8 mouse cellular contexts compared by ENCODE assay signal in the genomic region with DNA sequence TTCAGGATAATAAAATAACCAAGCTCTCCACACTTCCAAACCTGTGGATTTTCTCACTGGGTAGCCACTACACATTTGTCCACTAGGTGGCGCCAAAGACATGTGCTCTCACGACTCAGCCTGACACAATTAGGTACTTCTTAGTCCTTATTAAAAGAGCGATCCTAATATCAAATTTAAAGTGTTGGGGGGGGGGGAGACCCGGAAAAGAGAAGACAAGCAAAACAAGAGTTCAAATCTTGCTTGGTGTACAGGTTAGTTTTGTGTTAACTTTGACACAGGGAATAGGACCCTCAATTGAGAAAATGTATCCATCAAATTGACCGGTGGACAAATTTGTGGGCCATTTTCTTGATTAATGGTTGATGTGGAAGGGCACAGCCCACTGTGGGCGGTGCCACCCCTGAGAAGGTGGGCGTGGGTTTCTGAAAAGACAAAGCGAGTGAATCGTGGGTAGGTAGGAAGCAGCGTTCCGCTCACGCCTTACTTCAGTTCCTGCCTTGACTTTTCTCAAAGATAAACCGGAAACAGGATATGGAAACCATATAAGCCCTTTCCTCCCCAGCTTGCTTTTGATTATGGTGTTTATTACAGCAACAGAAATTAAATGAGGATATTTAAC. TPM values are rescaled to one million over a fixed set of nuclear protein-coding genes. Genes with fewer than 3 reads are reported as not detected.
DNase-seq lines count a peak whose midpoint lies in the region; ATAC-seq and TF ChIP-seq lines count a peak whose summit lies in the region.

No protein-coding gene starts in this region.

- no peak overlapping the region for H3K4me3 ChIP-seq in midbrain, embryonic 10.5 days
- no peak overlapping the region for H3K4me3 ChIP-seq in midbrain, embryonic 13.5 days (replicated peaks)
- H3K4me3 ChIP-seq in brown adipose tissue, adult 24 weeks (ENCODE audit: insufficient read depth, low read depth, low read length), result peak overlapping the region; percentile 39
- no peak overlapping the region for H3K4me3 ChIP-seq in limb, embryonic 14.5 days (replicated peaks; ENCODE audit: low read length)
- no peak overlapping the region for H3K4me3 ChIP-seq in neural tube, embryonic 11.5 days (ENCODE audit: low read depth, low read length)

- no peak for TF ChIP-seq POLR2A in limb, embryonic 14.5 days (IDR thresholded peaks at IDR 0.05; ENCODE audit: borderline replicate concordance, extremely low read depth, insufficient read depth, insufficient read length)

- no peak for ATAC-seq in midbrain, embryonic 13.5 days
- ATAC-seq in limb, embryonic 14.5 days (ENCODE audit: low FRiP score, low read depth), result no peak
- no peak for ATAC-seq in neural tube, embryonic 11.5 days (ENCODE audit: insufficient read depth, low FRiP score, low TSS enrichment)

- no peak overlapping the region for H3K9ac ChIP-seq in midbrain, embryonic 13.5 days (replicated peaks)
- H3K9ac ChIP-seq in limb, embryonic 14.5 days (ENCODE audit: low read depth, low read length, severe bottlenecking), result no peak overlapping the region
- H3K9ac ChIP-seq in neural tube, embryonic 11.5 days (ENCODE audit: low read length), result no peak overlapping the region

- peaks cover 8% of the 10 kb centered on the region; the same call in 1 of the 2 replicates for H3K9me3 ChIP-seq in midbrain, embryonic 10.5 days (replicated peaks)
- peaks cover 7% of the 10 kb centered on the region; the same call in 1 of the 2 replicates for H3K9me3 ChIP-seq in midbrain, embryonic 13.5 days
- peaks cover 4% of the 10 kb centered on the region; the same call in 1 of the 2 replicates for H3K9me3 ChIP-seq in limb, embryonic 14.5 days (ENCODE audit: control insufficient read depth, low read length)
- H3K9me3 ChIP-seq in neural tube, embryonic 11.5 days (ENCODE audit: control insufficient read depth, low read length), result no peaks in the 10 kb centered on the region

- H3K4me1 ChIP-seq in midbrain, embryonic 10.5 days, result no peaks in the 10 kb centered on the region
- no peaks in the 10 kb centered on the region for H3K4me1 ChIP-seq in midbrain, embryonic 13.5 days (replicated peaks)
- no peaks in the 10 kb centered on the region for H3K4me1 ChIP-seq in brown adipose tissue, adult 24 weeks (ENCODE audit: control insufficient read depth, insufficient read depth, insufficient read length, low read length)
- no peaks in the 10 kb centered on the region for H3K4me1 ChIP-seq in limb, embryonic 14.5 days (ENCODE audit: control insufficient read depth, insufficient read depth, low read length)
- no peaks in the 10 kb centered on the region for H3K4me1 ChIP-seq in neural tube, embryonic 11.5 days (ENCODE audit: control insufficient read depth, insufficient read depth, low read length)

- WGBS in midbrain, embryonic 10.5 days, result 45% methylated on average over 13 of the region's 13 CpGs
- WGBS in midbrain, embryonic 13.5 days, result 47% methylated on average over 13 of the region's 13 CpGs
- WGBS in limb, embryonic 14.5 days, result 41% methylated on average over 13 of the region's 13 CpGs
- WGBS in neural tube, embryonic 11.5 days, result 45% methylated on average over 13 of the region's 13 CpGs

- no peak overlapping the region for H3K27ac ChIP-seq in midbrain, embryonic 10.5 days (replicated peaks)
- H3K27ac ChIP-seq in midbrain, embryonic 13.5 days, result no peak overlapping the region
- peak overlapping the region; percentile 20; the same call in 1 of the 2 replicates for H3K27ac ChIP-seq in brown adipose tissue, adult 24 weeks (replicated peaks; ENCODE audit: low read depth, low read length)
- no peak overlapping the region for H3K27ac ChIP-seq in limb, embryonic 14.5 days (replicated peaks; ENCODE audit: low read depth, low read length)
- H3K27ac ChIP-seq in neural tube, embryonic 11.5 days (ENCODE audit: low read depth, low read length), result no peak overlapping the region

- no peaks in the 10 kb centered on the region for H3K27me3 ChIP-seq in midbrain, embryonic 10.5 days (ENCODE audit: low read depth, poor library complexity, severe bottlenecking)
- H3K27me3 ChIP-seq in midbrain, embryonic 13.5 days, result 0 out of 2 replicates have a peak, but pooled peaks cover 5% of the 10 kb centered on the region
- no peaks in the 10 kb centered on the region for H3K27me3 ChIP-seq in limb, embryonic 14.5 days (ENCODE audit: control insufficient read depth, insufficient read depth, low read length)
- no peaks in the 10 kb centered on the region for H3K27me3 ChIP-seq in neural tube, embryonic 11.5 days (ENCODE audit: control insufficient read depth, insufficient read depth, low read length)

- peak; percentile 66 for DNase-seq in midbrain, embryonic 10.5 days (ENCODE audit: low spot score)
- DNase-seq in frontal cortex, postnatal 14 days (ENCODE audit: low spot score in 2 of 2), result peak; percentile 31 to 84
- peak; percentile 91 for DNase-seq in kidney, adult 9 months
- DNase-seq in limb, embryonic 14.5 days (ENCODE audit: low spot score), result peak; percentile 75
- DNase-seq in neural tube, embryonic 11.5 days (ENCODE audit: low spot score), result peak; percentile 72
- peak; percentile 74 to 87 for DNase-seq in thymus, adult 18-20 months

- no peak overlapping the region for H3K4me2 ChIP-seq in midbrain, embryonic 13.5 days (replicated peaks)
- H3K4me2 ChIP-seq in limb, embryonic 14.5 days (replicated peaks; ENCODE audit: low read depth, low read length, severe bottlenecking), result no peak overlapping the region
- H3K4me2 ChIP-seq in neural tube, embryonic 11.5 days (ENCODE audit: low read depth), result no peak overlapping the region

- no peaks in the 10 kb centered on the region for H3K36me3 ChIP-seq in midbrain, embryonic 10.5 days
- no peaks in the 10 kb centered on the region for H3K36me3 ChIP-seq in midbrain, embryonic 13.5 days
- H3K36me3 ChIP-seq in limb, embryonic 14.5 days (ENCODE audit: control insufficient read depth, insufficient read depth, low read length), result no peaks in the 10 kb centered on the region
- no peaks in the 10 kb centered on the region for H3K36me3 ChIP-seq in neural tube, embryonic 11.5 days (ENCODE audit: control insufficient read depth, insufficient read depth, low read length)

RNA-seq across cellular contexts. Expression of a gene that starts 16.4 kb away (rescaled TPM):
- polyA plus RNA-seq in midbrain, embryonic 10.5 days (2016; fragmentation: Nextera tagmentation; extraction: Ambion mirVana), result 0.93 and 1.3 TPM in 2 replicates
- polyA plus RNA-seq in midbrain, embryonic 13.5 days (2015; fragmentation: Nextera tagmentation; extraction: Ambion mirVana), result 0.46 and 0.57 TPM in 2 replicates
- polyA plus RNA-seq in brown adipose tissue, adult 24 weeks (2012; ENCODE audit: insufficient read depth, insufficient read length, missing spikeins), result 5.5 and 6.9 TPM in 2 replicates
- 11.0 and 12.1 TPM in 2 replicates for polyA plus RNA-seq in limb, embryonic 14.5 days (2012; rRNA removed)
- polyA plus RNA-seq in limb, embryonic 14.5 days (2014; fragmentation: Nextera tagmentation; extraction: Ambion mirVana), result 11.2 and 14.2 TPM in 2 replicates
- polyA plus RNA-seq in neural tube, embryonic 11.5 days (2014; fragmentation: Nextera tagmentation; extraction: Ambion mirVana), result 0.68 and 1.3 TPM in 2 replicates

RNA-seq across cellular contexts. Expression of a gene that starts 16.6 kb away (rescaled TPM):
- 0.49 and 0.52 TPM in 2 replicates for polyA plus RNA-seq in midbrain, embryonic 10.5 days (2016; fragmentation: Nextera tagmentation; extraction: Ambion mirVana)
- polyA plus RNA-seq in midbrain, embryonic 13.5 days (2015; fragmentation: Nextera tagmentation; extraction: Ambion mirVana), result 0.73 and 1.5 TPM in 2 replicates
- 17.4 and 34.6 TPM in 2 replicates for polyA plus RNA-seq in brown adipose tissue, adult 24 weeks (2012; ENCODE audit: insufficient read depth, insufficient read length, missing spikeins)
- 2.2 and 3.7 TPM in 2 replicates for polyA plus RNA-seq in limb, embryonic 14.5 days (2012; rRNA removed)
- polyA plus RNA-seq in limb, embryonic 14.5 days (2014; fragmentation: Nextera tagmentation; extraction: Ambion mirVana), result 3.4 and 3.9 TPM in 2 replicates
- 0.80 and 0.96 TPM in 2 replicates for polyA plus RNA-seq in neural tube, embryonic 11.5 days (2014; fragmentation: Nextera tagmentation; extraction: Ambion mirVana)

RNA-seq across cellular contexts. Expression of a gene that starts 18.1 kb away (rescaled TPM):
- polyA plus RNA-seq in midbrain, embryonic 10.5 days (2016; fragmentation: Nextera tagmentation; extraction: Ambion mirVana), result 0.39 TPM in 1 of 2 replicates, not detected in the other
- 0.43 TPM in 1 of 2 replicates, not detected in the other for polyA plus RNA-seq in midbrain, embryonic 13.5 days (2015; fragmentation: Nextera tagmentation; extraction: Ambion mirVana)
- polyA plus RNA-seq in brown adipose tissue, adult 24 weeks (2012; ENCODE audit: insufficient read depth, insufficient read length, missing spikeins), result 11.1 and 14.7 TPM in 2 replicates
- 4.2 and 6.9 TPM in 2 replicates for polyA plus RNA-seq in limb, embryonic 14.5 days (2012; rRNA removed)
- 2.4 and 2.7 TPM in 2 replicates for polyA plus RNA-seq in limb, embryonic 14.5 days (2014; fragmentation: Nextera tagmentation; extraction: Ambion mirVana)
- not detected in 2 replicates for polyA plus RNA-seq in neural tube, embryonic 11.5 days (2014; fragmentation: Nextera tagmentation; extraction: Ambion mirVana)

RNA-seq across cellular contexts. Expression of a gene that starts 26.5 kb away (rescaled TPM):
- 1.4 and 3.0 TPM in 2 replicates for polyA plus RNA-seq in midbrain, embryonic 10.5 days (2016; fragmentation: Nextera tagmentation; extraction: Ambion mirVana)
- 1.5 and 2.4 TPM in 2 replicates for polyA plus RNA-seq in midbrain, embryonic 13.5 days (2015; fragmentation: Nextera tagmentation; extraction: Ambion mirVana)
- 20.2 and 21.9 TPM in 2 replicates for polyA plus RNA-seq in brown adipose tissue, adult 24 weeks (2012; ENCODE audit: insufficient read depth, insufficient read length, missing spikeins)
- polyA plus RNA-seq in limb, embryonic 14.5 days (2012; rRNA removed), result 6.8 and 7.3 TPM in 2 replicates
- polyA plus RNA-seq in limb, embryonic 14.5 days (2014; fragmentation: Nextera tagmentation; extraction: Ambion mirVana), result 9.2 and 9.4 TPM in 2 replicates
- polyA plus RNA-seq in neural tube, embryonic 11.5 days (2014; fragmentation: Nextera tagmentation; extraction: Ambion mirVana), result 2.1 and 3.3 TPM in 2 replicates

RNA-seq across cellular contexts. Expression of a gene that starts 27.9 kb away (rescaled TPM):
- polyA plus RNA-seq in midbrain, embryonic 10.5 days (2016; fragmentation: Nextera tagmentation; extraction: Ambion mirVana), result 0.12 TPM in 1 of 2 replicates, not detected in the other
- polyA plus RNA-seq in midbrain, embryonic 13.5 days (2015; fragmentation: Nextera tagmentation; extraction: Ambion mirVana), result 0.14 and 0.32 TPM in 2 replicates
- polyA plus RNA-seq in brown adipose tissue, adult 24 weeks (2012; ENCODE audit: insufficient read depth, insufficient read length, missing spikeins), result not detected in 2 replicates
- polyA plus RNA-seq in limb, embryonic 14.5 days (2012; rRNA removed), result 0.31 and 0.54 TPM in 2 replicates
- 0.23 and 0.36 TPM in 2 replicates for polyA plus RNA-seq in limb, embryonic 14.5 days (2014; fragmentation: Nextera tagmentation; extraction: Ambion mirVana)
- not detected in 2 replicates for polyA plus RNA-seq in neural tube, embryonic 11.5 days (2014; fragmentation: Nextera tagmentation; extraction: Ambion mirVana)
